Comparison of ENCODE assay signal across 6 mouse cellular contexts in the genomic region with DNA sequence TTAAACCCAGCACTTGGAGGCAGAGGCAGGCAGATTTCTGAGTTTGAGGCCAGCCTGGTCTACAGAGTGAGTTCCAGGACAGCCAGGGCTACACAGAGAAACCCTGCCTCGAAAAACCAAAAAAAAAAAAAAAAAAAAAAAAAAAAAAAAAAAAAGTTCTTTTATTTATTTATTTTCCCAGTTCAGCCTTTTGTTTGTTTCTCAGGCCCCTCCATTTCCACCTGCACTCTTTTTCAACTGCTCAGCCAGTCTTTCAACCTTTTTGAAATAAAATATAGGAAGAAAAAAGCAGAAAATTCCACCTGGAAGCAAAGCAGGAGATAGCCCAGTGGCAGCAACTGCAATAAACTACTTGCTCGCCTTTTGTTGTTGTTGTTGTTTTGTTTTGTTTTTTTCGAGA. TPM values are rescaled to one million over a fixed set of nuclear protein-coding genes. Genes with fewer than 3 reads are reported as not detected.
"Had no signal": no experiment of that assay in that cellular context is flagged by ENCODE, and none has a peak within 500 bp of the region (broad histone marks: within the 10 kb centered on the region; RNA-seq: fewer than 3 reads in every experiment).

No protein-coding gene starts in this region.

RNA-seq across cellular contexts. Expression of a gene that starts 46.1 kb away (rescaled TPM):
- total RNA-seq: common myeloid progenitor, adult 5-6 weeks; gastrocnemius, adult 18-20 months; gastrocnemius, adult 2 months; gastrocnemius, adult 8-10 months; granulocyte monocyte progenitor cell, adult 5-6 weeks had no signal
- polyA plus RNA-seq: erythroblast, embryonic 14.5 days had no signal
